Mouse (Mus musculus) liver (tissue): ENCODE results near the gene Flnb.

Experiments
- DNase-seq: peaks from one replicate; pipeline ENCODE4 v3.0.0-alpha.2; 2020; ENCODE audit warnings: mixed read lengths

Flnb gene

DNA sequence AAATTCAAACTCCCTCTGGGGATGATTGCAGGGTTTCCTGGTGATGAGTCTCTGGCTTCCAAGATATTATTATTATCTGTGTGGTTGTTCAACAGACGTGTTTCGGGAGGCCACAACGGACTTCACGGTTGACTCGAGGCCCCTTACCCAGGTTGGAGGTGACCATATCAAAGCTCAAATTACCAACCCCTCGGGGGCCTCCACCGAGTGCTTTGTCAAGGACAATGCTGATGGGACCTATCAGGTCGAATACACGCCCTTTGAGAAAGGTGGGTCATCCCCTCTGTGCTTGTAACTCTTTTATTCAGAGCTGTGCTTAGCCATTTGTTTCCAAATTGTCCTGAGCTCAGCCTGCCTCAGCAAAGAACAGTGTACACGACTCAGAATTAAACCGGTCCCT is 89.3 kb downstream of the Flnb start:
- no peak for DNase-seq

DNA sequence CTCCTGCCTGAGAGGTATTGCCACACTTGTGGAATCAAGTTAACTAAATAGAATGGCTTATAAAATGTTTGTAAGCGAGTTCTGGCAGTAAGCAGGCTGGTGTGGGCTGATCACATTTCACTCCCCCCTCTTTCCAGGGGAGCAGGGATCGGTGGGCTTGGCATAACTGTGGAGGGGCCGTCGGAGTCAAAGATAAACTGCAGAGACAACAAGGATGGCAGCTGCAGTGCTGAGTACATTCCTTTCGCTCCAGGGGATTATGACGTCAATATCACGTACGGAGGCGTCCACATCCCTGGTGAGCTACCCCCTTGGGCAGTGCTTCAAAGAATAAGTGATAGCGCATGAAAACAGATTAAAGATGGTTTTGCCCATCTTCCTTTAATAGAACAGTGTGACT is 91.7 kb downstream of the Flnb start:
- DNase-seq = no peak

GRCm38 (mm10) chr14:7913842-7914241 is 96.1 kb downstream of the Flnb start:
- DNase-seq = no peak

DNA sequence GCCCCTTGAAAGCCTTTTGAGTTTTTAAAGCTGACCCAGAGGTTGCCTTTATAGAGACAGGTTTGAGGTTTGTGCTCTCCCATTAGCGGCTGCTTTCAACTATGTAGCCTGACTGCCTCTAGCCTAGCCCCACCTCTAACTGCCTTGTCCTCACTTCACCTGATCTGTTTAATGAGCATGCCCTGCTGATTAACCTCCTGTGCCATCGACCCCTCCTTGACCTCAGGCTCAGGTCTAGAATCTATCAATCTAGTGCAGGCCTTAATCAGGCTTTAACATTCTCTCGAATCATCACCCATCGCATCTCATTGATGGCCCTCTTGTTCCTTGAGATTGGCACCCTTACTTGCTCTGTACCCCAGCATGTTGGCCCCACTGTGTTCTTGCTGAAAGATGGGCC is 96.7 kb downstream of the Flnb start:
- no peak for DNase-seq

DNA sequence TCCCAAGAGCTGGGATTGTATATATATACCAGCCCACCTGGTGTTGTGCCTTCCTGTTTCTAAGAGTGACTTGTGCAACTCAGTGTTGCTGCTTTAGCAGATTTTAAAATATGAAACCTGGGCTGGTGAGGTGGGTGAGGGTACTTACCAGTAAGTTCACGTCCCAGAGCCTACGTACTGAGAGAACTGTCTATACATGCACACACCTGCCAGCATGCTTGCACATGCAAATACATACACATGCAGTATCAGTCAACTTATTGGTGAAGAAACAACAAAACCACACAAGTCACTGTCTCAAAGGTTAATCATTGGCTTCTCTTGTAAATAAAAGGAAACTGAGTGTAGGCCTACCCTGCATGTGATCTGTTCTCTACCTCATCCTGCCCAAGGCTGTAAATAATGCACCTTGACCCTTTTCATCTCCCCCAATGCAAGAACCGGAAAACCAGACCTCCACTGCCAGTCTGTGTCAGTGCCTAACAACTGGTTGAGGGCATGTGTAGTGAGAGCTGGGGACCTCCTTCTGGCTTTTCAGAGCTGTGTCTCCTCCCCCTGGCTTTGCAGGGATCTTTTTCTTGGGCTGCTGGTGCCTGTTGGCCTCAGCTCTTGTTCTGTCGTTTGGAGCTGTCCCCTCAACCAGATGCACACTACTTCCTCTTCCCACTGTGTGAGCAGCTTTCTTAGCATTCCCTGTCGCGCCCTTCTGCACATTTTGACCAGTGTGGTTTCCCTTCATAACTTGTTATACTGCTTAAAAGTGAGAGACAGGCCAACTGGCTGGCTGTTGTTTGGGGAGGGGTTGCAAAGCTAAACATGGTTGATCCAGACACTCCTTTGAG is 100.6 kb downstream of the Flnb start:
- no peak for DNase-seq

GRCm38 (mm10) chr14:7919309-7919708 is 101.6 kb downstream of the Flnb start:
- no peak for DNase-seq

- DNase-seq = no peak
These were observed 102.2 kb downstream of the Flnb start for GRCm38 (mm10) chr14:7919921-7920320.

DNA sequence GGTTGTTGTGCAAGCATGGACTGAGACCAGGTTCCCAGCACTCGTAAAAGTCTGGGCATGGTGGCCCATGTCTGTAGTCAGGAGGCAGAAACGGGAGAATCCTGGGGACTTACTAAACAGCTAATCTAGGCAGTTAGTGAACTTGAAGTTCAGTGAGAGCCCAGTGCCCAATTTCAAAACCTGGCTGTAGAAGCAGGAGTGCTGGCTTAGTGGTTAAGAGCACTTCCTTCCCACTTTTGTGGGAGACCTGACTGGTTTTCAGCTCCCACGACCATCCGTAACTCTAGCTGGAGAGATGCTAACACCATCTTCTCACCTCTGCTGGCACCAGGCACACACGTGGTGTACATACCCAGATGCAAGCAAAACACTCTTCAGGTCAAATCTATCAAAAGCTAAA is 103.7 kb downstream of the Flnb start:
- no peak for DNase-seq

- no peak for DNase-seq
These were observed 105.9 kb downstream of the Flnb start for GRCm38 (mm10) chr14:7923635-7924034.

DNA sequence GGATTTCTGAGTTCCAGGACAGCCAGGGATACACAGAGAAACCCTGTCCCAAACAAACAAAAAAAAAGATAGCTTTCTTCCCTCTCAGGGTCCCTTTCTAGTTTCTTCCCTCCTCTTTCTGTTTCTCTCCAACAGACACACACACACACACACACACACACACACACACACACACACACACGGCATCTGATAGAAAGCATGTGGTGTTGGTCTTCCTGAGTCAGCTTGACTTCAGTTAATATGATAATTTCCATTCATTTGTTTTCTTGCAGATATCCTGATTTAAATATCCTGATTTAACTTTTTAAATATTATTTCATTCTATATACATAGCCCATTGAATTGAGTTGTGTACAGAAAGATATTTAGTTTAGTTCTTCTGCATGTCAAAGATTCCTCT is 110.6 kb downstream of the Flnb start:
- DNase-seq = no peak

DNA sequence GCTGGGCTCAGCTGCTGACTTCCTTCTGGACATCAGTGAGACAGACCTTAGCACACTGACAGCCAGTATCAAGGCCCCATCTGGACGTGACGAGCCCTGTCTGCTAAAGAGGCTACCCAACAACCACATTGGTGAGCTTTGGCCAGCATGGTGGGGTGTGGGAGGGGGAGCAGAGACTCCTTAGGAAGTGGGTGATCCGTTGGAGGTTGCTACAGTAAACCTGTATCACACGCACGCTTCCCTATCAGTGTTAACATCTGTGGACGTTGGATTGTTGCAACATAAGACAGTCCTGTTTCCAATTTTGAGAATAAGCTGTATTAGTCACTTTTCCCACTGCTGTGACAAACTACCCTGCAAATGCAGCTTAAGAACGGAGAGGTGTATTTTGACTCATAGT is 111.3 kb downstream of the Flnb start:
- no peak for DNase-seq

GRCm38 (mm10) chr14:7932151-7932550 is 114.4 kb downstream of the Flnb start:
- DNase-seq = no peak

GRCm38 (mm10) chr14:7934166-7934565 is 116.4 kb downstream of the Flnb start:
- no peak for DNase-seq

DNA sequence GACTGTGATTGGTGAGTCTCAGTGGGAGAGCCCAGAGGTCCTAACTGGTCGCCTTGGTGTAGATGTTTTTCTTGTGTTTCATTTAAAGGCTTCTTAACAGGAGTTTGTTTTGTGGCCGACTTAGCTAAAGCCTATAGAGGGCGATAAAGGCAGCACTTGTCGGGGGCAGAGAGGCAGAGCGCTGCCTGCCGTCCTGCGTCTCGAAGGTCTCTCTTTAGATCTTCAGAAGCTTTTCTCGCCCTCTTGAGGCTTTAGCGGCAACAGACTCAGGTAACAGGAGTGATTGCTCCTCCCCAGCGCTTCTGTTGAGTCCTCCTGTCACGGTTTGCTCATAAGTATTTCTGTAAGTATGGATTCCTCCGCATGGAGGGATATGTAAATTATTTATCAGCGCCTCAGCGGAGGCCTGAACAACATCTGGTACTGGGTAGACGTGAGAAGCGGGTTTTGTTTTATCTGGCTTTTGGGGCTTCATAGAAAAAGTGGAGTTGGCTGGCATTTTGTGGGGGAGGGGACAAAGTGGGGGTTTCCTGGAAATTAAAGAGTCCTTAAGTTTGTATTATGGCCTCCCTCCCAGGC is 119.4 kb downstream of the Flnb start:
- no peak for DNase-seq

DNA sequence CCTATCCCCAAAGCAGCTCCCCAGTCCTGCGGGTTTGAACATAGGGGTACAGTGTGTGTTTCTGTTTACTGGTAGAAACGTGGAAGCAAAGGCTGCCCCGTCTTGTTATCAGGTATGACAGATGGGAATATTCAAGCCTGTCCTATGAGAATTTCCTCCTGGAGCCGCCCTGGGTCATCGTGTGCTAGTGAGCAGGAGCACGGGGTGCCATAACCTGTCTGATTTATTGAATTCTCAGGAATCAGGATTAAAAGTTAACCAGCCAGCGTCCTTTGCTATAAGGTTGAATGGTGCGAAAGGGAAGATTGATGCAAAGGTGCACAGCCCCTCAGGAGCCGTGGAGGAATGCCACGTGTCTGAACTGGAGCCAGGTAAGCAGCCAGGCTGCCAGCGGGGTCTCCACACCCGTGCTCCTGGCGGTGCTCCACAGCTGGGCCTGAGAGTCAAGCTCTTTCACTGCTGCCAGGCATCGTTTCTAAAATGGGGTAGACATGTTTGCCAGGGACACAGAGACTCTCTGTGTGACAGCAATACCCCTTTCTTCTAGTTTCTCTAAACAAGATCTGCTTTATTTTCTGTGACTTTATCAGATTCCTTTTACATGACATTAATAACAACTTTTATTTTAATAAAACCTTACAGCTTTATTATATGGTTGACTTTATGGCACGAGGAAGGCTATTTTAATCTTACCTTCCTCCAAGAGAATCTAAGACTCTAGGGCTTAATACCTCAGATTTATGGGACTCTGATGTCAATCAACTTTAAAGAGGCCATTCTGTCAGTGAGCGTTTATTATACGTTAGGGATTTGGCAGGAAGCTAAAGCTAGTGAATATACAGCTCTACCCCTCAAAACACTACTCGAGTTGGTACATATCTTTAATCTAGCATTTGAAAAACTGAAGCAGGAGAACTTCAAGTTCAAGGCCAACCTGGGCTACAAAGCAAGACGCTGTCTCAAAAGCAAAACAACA is 121.3 kb downstream of the Flnb start:
- no peak for DNase-seq

GRCm38 (mm10) chr14:7941413-7941812 is 123.7 kb downstream of the Flnb start:
- DNase-seq = no peak

GRCm38 (mm10) chr14:7943101-7943800 is 125.5 kb downstream of the Flnb start:
- DNase-seq = no peak

- no peak for DNase-seq
These were observed 126.0 kb downstream of the Flnb start for GRCm38 (mm10) chr14:7943801-7944135.

DNA sequence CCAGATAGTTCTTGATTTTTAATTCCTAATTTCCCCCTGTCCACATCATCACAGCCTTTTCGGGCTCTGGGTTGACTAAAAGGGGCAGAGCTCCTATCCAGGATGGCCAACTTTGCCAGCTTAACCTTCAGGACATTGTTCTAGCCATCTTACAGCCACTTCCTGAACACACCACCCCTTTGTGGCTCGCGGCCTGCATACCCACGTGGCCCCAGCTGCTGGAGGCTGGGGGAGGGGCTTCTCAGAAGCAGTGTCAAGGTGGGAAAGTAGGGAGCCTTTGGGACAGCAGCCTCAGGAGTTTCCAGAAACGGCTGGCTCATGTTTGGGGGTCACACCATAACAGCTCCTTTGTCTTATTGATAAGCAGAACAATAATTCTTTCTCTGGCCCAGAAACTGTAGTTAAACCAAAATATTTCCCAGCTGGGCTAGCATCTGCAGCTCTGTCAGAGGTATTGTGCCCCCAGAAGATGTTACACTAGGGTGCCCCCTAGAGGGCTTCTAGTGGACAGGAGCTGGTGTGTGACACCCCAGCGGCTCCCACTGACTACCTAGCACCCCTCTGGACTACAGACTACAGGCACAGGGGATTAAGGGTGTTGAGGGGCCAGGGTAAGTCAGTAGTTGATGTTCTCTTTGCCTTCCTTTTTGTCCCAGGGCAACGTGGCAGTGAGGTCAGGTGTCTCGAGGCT is 126.7 kb downstream of the Flnb start:
- DNase-seq = no peak

DNA sequence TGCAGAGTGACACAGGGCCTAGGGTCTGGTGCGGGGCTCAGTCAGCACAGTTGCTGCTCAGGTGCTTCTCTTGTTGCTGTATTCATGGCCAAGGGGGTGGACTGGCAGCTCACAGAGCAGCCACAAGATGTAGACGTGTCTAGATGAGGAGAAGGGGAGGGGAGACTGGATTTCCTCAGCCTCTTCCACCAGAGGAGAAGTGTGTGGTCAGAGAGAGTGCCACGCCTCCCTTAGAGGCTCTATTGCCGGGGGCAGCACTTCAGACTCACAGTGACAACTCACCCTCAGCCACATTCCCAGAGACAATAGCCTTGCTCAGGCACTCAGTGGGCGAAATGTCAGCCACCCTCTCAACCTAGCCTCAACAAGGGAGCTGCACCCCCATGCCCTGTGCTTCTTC is 127.5 kb downstream of the Flnb start:
- no peak for DNase-seq

- no peak for DNase-seq
These were observed 133.5 kb downstream of the Flnb start for GRCm38 (mm10) chr14:7951234-7951633.

DNA sequence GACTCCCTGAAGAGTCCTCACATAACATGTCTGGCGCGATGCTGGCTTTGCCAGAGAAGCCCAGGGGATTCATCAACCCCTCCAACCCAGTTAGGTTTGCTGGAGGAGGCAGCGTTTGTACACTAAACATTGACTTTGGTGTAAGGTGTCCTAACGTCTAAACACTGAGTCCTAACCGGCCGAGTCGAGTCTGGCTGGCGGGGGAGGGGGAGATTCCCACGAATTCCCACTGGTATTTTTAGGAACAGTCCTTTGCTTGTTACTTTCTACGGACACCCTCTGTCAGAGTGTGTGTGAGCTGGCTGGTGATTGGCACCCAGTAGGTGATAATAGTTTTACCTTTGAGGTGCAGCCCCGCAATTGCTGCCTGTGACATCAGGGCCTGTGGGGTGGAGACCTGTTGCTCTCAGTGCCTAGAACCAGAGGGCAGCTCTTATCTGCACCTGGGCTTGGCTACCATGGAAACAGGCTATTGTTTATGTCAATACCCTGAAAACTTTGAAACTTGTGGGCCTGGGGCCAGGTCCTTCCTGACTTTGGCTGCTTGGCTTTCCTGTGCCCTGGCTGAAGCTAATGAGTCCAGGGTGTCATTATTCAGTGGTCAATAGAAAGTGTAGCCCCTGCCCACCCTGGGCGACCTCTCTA is 135.0 kb downstream of the Flnb start:
- DNase-seq = peak; percentile 50
